Mouse (Mus musculus): Measurements from ENCODE around the gene Adcy1.

GRCm38 (mm10) chr11:7198481-7199256, 135.4 kb downstream of the Adcy1 start:
- no peak for TF ChIP-seq CTCF (IDR thresholded peaks at IDR 0.05; ENCODE audit: insufficient read depth, low read depth, low read length)
- no peak for TF ChIP-seq POLR2A (IDR thresholded peaks at IDR 0.05; ENCODE audit: insufficient read depth, low read depth, low read length)
